Mouse (Mus musculus) spleen, postnatal 10 days (tissue): Measurements from ENCODE around the gene Pik3cd.

ENCODE experiments used
- DNase-seq, 2 experiments: peaks; one replicate each; pipeline ENCODE4 v3.0.0; 2021 to 2022; ENCODE audit warnings: low spot score in 2 of 2

Gene Pik3cd

DNA sequence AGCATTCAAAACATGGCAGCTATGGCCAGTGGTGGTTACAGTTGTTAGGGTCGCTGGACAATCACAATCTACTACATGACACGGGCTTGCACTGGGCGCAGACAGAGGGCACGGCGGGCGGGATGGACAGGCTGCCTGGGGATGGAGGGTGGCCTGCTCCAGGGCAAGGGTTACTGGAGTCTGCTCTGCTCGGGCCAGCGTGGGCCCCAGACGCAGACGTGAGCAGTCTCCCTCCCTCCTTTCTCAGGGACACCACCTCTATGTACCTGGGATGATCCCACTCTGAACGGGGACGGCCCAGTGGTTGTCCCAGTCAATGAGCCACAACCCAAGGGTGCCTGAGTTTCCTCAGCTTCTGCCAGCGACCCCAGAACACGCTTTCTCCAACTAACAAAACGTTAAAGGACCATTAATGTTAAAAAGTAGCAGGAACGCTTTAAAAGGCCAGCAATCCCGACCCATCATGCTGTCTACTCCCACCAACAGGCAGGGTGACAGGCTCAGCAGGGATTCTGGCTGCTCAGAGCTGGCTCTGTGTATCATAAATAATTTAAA lies 22.6 kb upstream of the Pik3cd start:
- no peak for DNase-seq

DNA sequence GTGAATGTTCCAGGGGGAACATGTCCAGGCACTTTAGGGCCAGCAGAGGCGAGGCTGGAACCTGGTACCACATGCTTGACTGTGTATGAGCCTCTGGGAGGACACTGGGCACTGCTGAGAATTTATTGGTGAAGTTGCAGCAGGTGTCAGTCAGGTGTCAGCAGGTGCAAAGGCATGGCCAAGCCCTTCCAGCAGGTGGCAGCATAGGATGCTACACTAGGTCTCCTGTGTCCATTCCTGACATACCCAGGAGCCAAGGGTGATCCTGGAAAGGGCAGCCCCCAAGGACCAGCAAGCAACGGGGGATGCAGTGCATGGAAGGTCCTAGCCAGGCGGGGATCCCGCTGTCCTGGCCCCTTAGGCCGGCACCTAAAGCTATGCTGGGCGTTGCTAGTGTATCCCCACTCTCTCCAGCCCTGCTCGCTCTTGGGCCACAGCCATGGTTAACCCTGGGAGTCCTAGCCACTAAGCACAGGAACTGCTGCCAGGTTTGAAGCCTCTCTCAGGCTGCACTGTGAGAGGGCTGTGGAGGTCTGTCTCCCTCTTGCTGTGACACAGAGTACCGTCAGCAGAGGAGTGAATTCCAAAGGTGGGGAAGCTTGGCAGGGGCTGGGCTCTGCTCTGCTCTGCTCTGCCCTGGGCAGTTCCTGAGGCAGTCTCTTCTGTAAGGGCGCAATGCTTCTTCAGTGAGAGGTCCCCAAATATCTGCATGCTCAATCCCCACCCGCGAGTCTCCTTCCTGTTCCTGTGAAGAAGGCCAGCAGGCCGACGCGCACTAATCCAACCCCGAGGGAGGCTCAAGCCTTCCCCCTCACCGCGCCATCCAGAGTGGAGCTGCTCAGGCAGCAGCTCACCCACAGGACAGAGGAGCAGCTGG lies 21.7 kb upstream of the Pik3cd start:
- peak; percentile 33 to 68 for DNase-seq

DNA sequence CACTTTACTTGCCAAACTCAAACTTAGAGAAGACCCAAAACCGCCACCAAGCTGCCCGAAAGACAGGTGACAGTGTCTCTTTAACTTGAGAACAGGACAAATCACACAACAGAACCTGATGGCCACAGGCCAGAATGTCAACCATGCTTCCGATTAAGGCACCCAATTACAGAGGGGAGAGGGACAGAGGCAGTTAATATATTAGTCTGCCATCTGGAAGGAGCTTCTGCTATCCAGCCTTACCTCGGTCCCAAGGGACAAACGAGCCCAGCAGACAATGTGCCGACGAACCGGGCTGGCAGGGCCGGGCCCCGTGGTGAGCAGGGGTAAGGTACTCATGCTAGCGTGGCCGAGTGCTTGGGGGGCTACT lies 20.6 kb upstream of the Pik3cd start:
- no peak for DNase-seq

DNA sequence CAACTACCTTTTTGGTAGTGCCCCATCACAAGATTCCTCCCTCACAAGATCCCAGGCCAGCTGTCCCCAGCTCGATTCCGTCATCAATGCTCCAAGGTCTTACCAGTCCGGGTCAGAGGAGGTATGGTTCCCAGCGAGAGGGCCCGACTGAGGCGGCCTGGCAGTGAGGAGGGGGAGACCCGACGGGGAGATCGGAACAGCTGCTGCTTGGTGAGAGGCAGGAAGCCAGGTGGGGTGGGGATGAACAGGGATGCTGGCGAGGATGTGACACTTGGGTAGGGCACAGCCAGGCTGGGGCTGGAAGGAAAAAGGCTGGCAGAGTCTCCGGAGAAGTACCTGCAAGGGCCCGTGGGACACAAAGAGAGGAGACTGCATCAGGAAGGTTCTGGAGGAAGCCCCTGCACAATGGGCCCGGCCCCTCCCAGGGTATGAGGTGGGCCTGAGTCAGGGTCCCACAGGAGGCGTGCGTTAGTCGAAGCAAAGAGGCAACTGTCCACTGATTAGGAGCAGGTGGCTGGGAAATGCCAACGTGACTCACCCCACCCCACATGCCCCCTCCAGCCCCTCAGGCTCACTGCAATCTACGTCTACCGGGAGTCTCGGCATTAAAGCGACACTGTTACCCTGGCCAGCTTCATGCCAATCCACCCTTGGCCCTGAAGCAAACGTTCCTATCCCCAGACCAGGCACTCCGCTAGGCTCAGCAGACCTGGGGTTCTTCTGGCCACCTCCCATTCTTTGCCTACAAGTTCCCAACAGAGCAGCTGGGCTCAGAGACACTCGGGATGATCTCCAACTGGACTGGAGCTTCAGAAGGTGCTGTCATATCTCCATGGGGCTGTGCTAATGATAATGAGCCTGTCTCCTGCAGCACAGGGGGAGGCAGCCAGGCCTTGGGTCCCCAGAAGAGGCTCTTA lies 20.0 kb upstream of the Pik3cd start:
- no peak for DNase-seq

DNA sequence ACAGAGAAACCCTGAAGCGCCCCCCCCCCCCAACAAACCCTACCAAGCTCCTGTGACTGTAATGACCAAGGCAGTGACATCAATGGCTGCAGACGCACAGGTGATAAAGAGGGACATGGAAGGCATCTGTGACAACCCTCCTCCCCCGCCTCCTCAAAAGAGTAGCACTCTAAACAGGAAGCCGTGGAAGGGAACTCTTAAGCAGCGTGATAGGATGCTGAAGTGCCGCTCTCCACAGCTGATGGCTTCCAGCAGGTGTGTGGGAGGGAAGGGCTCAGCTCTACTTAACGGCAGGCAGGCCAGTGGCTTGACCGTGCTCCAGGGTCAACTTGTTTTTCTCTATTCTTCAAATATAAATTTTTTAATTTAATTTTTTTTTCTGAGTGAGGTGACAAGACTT lies 18.8 kb upstream of the Pik3cd start:
- no peak for DNase-seq

DNA sequence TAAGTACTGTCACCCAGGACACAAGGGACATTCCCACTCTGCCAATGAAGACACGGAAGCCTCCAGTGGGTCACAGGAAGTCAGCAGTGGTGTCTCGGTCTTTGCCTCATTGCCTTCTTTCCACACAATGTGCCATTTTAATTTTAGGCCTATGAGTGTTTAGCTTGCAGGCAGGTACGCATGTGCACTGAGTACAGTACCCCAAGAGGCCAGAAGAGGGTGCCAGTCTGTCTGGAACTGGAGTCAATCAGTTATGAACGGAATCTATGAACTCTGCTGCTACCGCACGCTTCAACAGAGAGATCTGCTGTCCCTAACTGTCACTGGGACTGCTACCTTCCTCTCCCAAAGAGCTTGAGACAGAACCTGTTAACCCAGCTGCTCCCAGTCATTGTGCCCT lies 17.3 kb upstream of the Pik3cd start:
- DNase-seq: peak in 1 of 2 experiments; percentile 70

DNA sequence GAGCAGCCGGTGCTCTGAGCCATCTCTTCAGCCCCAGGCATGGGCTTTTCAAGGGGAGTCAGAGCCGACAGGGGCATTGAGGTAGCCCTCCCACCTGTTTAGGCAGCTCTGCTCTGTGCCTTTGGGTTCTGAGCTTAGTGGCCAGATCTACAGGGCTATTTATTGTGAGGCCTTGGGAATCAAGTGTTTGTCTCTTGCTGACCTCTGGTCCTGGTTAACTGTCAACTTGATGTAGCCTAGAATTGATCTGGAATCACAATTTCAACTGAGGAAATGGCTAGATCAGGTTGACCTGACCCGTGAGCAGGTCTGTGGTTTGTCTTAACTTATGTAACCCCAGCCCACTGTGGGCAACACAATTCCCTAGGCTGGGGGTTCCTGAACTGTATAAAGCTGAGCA lies 12.2 kb upstream of the Pik3cd start:
- DNase-seq: no peak

DNA sequence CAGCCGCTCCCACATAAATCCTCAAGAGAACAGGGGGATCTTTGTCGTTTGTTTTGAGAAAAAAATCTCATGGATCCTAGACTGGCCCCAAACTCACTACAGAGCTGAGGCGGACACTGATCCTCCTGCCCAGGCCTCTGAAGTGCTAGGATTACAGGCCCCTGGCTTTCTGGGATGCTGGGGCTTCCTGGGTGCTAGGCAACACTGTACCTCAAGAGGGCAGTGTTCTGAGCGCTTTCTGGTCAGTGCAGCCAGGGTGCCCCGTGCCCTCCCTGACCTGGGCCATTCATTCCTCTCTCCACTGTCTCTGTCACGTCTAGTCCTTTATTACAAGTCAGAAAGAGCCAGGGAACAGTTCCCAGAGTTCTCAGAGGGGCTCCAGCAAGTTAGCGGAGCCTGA lies 9.6 kb upstream of the Pik3cd start:
- DNase-seq: peak in 1 of 2 experiments; percentile 59

DNA sequence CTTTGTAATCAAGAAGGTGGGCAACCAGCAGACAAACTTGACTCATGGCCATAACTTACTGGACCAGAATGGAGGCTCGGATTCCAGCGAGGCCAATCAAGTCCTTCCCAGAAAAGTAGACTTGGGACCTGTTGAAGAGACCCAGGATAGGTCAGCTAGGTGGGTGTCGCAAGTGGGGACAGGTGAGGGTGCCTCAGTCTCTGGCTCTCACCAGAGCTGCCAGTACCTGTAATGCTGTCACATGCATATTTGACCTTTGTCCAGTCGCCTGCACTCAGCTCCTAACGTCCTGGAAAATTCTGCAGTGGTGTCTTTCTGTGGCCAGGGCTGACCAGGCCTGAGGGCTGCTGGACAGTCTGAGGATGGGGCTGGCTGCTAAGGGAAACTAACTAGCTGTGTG lies 9.1 kb upstream of the Pik3cd start:
- DNase-seq: no peak

DNA sequence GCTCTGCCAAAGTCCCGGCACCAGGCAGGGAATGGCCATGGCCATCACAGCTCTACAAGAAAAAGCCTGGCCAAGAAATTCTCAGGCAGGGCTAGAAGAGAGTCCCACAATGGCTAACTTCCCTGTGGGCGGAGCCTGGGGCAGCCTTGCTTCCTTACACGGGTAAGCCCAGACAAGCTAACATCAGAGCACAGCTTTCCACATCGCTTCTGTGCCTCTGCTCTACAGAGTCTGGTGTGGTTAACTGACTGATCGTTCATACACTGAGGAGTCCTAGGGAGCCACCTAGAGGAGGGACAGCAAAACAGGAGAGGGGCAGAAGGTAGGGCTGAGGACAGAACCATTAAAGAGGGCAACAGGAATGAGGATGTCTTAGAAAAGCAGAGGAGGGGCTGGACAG lies 8.1 kb upstream of the Pik3cd start:
- DNase-seq: peak; percentile 34 to 73

DNA sequence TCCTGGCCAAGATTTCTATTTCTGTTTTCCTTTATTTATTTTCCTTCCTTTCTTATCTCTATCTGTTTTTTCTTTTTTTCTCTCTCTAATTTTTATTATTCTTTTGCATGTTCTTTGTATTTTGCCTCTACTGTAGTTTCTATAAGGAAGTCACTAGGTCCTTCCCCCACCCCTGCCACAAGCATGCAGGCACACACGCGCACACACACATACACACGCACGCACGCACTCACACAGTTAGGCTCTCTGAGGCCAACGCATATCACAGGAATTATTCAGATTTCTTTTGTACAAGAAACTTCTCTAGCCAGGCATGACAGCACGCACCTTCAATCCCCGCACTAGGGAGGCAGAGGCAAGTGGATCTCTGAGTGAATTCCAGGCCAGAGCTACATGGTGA lies 3.6 kb upstream of the Pik3cd start:
- peak in 1 of 2 experiments; percentile 81 for DNase-seq

DNA sequence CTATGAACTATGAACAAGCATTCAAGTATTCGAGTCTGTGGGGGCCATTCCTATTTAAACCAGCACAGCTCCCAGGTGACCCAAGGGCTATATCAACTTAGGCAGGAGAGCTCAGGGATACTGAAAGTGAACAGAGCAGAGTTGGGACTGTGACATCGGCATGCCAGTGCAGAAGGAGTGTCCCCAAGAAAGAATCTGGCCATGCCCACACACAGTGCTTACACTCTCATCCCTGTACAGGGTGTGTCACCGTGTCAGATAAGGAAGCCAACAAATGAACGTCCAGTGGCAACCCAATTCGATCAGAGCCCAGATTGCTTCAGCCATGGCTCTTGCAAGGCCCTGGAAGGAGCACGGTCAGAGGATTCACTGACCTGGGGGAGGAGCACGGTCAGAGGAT lies 2.9 kb upstream of the Pik3cd start:
- no peak for DNase-seq

DNA sequence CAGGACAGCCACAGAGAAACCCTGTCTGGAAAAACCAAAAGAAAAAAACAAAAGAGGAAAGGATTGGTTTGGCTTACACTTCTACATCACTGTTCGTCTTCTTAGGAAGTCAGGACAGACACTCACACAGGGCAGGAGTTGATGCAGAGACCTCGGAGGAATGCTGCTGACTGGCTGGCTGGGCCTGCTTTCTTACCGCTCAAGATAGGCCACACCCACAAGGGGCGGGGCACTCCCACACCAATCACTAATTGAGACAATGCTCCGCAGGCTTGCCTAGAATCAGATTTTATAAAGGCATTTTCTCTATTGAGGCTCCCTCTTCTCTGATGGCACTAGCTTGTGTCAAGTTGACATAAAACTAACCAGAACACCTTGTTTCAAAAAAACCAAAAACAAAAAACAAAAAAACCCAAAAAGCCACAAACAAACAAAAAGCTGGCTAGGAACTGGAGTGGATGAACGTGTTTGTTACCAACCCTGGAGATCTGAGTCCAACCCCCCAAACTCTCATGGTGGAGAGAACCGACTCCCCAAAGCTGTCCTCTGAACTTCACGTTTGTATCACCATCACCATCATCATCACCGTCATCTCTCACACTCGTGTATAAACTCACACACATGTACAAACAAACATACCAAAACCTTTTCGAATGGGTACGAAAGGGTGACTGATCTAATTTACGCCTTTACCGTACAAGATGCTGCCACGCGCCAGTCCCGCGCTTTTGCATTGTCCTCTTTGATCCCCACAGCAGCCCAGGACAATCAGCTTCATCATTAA lies 753 bp downstream of the Pik3cd start:
- DNase-seq: peak; percentile 65 to 90

DNA sequence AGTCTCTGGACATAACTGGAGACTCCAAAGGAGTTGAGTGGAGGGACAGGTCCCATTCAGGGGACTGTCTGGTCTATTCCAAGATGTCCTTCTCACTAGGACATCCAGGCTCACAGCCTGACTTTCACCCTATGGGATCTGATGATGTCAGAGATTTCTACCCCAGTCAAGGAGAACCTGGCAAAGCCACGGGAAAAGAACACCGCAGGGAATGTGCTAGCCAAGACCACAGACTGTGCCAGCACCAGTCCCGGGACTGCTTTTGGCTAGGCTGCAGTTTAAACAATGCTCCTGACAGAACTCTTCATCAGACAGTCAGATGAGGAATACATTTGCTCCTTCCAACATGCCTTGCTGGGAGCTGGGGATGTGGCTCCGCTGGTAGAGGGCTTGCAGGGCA lies 2.4 kb downstream of the Pik3cd start:
- DNase-seq: no peak

DNA sequence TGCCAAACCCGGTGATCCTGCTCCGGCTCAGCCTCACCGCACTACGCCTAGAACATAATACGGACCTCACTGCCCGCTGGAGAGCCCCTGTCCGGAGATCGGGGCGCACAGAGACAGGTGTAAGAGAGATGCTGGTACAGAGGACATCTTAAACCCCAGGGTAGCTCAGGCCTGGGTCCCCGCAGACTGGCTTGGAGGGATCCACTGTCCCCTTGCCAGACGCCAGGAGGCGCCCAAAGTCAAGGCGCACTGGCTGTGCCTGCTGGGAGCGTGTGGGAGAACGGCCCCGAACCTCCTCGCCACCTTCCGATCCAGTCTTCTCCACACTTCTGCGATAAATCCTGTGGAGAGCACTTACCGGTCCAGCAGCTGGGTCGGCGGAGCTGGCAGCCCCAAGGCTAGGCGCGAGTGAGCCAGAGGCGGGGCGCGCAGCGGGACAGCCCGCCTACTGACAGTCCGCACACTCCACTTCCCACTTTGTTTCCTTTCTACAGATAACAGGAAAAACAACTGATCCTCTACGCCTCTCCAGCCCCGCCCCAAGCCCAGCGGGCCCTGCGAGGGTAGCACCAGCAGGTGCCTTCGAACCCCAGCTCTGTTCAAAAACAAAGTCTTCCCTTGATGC lies 4.1 kb downstream of the Pik3cd start:
- DNase-seq: peak; percentile 61 to 72

DNA sequence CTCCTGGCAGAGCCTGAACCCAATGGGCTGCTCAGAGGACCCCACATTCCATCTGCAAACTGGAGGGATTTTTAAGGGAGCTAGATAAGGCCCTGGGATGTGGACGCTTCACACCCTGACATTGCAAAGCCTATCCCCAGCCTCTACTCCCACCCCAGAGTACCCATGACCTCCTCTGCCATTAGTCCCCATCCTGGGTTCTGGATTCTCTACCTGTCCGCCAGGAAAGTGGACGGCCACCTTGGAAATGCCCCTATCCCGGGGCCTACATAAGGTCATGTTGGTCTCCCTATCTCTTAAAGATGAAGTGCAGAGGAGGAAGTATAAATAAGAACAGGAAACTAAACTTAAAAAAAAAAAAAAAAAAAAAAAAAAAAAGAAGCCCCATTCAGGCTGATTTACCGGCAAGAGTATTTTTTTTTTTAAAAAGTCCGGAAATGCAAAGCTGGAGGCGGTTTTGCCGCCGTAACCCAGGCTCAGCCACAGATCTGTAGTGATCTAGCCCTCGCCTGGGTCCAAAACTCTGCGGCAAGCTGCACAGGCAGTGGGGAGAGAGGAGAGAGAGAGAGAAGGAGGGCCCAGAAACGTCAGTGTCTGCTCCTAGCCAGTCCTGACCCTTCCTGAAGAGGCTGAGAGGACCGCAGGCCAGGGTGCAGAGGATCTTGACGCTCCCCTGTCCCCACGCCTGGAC lies 4.7 kb downstream of the Pik3cd start:
- peak; percentile 29 to 68 for DNase-seq

DNA sequence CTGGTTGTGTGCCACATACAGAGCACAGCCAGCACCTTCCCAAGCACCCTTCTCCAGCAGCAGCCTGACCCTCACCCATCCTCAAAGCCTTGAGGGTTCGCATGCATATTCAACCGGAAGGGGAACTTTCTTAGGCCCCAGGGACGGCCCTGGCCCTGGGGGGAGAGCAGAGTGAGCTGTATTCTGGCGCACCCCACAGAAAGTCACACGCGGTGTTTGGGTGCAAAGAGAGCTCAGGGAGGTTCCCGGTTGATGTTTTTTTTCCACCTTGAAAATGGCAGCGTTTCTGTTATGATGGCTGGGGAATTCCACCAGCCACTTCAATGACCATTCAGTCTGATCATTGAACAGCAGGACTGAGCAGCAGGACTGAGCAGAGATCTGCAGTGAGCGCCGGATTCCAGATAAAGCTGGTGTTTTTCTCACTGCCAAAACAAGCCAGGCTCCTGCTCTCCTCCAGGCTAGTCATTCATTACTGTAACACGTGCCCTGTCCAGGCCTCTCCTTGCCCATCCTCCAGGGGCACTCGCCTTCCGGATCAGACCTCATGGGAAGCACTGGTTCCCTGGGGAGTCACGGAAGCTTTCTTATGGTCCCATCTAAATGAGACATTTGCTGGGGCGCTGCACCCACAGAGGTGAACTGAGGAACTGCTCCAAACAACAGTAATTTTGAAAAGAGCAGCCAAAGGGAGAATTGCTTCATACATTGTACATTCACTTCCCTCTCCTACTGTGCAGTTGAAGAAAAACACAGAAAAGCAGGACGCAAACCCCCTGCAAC lies 6.0 kb downstream of the Pik3cd start:
- DNase-seq: peak in 1 of 2 experiments; percentile 55

DNA sequence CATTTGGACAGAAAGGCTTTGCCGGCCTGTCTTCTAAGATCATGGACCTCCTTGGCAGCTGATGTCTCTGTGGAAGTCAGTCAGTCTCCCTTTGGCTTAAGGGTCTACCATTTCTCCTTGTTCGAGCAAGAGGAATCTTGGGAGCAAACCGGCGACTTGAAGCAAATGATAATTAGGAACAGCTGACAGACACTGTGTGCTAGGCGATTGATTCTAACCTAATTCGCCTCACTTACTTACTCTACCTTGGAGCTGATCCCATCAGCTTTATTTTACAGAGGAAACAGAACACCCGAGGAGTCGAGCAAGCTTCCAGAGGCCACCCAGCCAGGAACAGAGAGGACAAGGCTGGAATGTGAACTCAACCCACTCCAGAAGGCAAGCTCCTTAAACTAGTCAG lies 11.0 kb downstream of the Pik3cd start:
- DNase-seq: no peak

DNA sequence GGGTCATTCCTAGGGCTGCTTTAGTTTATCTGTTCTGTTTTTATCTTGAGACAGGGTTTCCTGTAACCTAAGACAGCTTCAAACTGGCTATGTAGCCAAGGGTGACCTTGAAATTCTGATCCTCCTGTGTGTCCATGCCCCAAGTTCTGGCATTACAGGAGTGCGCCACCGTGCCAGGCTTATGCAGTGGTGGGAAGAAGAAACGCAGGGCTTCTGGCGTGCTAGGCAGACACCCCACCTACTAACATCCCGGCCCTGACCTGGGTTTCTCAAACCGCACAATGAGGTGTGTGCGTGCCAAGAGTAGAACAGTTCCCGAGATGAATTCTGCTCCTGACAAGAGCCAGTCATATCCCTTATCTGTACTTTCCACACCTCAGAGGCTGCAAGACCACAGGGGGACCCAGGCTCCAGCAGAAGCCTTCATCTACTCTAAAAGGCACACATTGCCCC lies 11.5 kb downstream of the Pik3cd start:
- DNase-seq: no peak
